Mouse (Mus musculus) lung, postnatal 0 days (tissue): ENCODE measurements around the gene AC124108.1.

Experiments used
- CTCF ChIP-seq: IDR thresholded peaks from 2 replicates; pipeline ENCODE4 v1.5.1; 2016; ENCODE audit warnings: antibody characterized with exemption, mild to moderate bottlenecking
- EP300 ChIP-seq: IDR thresholded peaks from 2 replicates; pipeline ENCODE4 v1.6.1; 2016; ENCODE audit warnings: antibody characterized with exemption, mild to moderate bottlenecking, control low read depth

GRCm38 (mm10) chr1:132229667-132230066 is 38.4 kb downstream of the AC124108.1 start, which contains the start of gene Gm10188:
- no peak for TF ChIP-seq CTCF
- TF ChIP-seq EP300, result no peak
